Mouse (Mus musculus) E14TG2a.4 (cell line): ENCODE measurements at regions not wholly inside any gene's neighbourhood (a gene's known extent, or its start where the extent isn't known, plus 50 kb on each side); places are given as distances from the start of the nearest gene placed in this dataset.

Experiments
- CTCF ChIP-seq: conservative IDR thresholded peaks from 2 replicates; pipeline ENCODE4 v1.5.1; 2014; ENCODE audit warnings: low read length
- POU5F1 ChIP-seq: IDR thresholded peaks from 2 replicates; pipeline ENCODE4 v1.6.1; 2014; ENCODE audit warnings: low read length, borderline replicate concordance

GRCm38 (mm10) chr8:127957571-127957970, 400.8 kb upstream of the Nrp1 start:
- no peak for TF ChIP-seq CTCF
- TF ChIP-seq POU5F1, result no peak
